Mouse (Mus musculus): ENCODE measurements around the gene Tmem200a. TPM values are rescaled to one million over a fixed set of nuclear protein-coding genes. Genes with fewer than 3 reads are reported as not detected.

Gene Tmem200a
- polyA plus RNA-seq (2012; rRNA removed), result 1.8 and 2.7 TPM in 2 replicates

DNA sequence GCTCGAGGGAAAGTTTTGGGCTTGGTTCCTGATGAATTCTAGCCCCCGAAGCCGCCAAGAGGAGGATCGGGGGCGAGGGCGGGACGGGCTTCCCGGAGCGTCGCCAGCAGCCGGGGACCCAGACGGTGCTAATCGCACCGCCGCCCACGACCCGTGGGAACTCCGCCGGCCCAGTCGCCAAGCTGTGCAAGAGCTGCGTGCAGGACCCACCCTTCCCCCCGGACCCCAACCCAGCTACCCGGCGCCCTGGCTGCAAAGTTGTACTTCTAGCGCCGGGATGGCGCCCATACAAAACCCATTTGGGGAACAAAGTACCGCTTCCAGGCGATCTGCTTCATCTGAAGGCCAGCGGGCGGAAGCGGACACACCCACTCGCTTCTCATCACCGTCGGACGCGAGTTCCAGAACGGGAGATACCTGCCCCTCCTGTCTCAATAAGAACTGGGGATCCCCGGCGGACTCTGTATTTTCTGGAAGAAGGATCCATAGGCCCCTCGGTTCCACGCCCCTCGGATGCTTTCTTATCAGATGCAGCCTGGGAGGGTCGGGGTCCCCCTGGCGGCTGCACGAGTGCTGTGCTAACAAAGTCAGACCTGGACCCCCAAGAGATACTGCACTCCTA is at the start of gene Tmem200a:
TSS of gene Tmem200a (minus strand) at position 532 of the 622 bp plus-strand sequence.
- Histone ChIP-seq H3K27ac (ENCODE audit: insufficient read depth, low read length) (no peak within 1 kb of the TSS), H3K4me3 (replicated peaks; ENCODE audit: insufficient read depth, low read depth, low read length) (peak within 1 kb of the TSS; percentile 33), H3K27me3 (ENCODE audit: control insufficient read depth, insufficient read depth, low read length) (peaks cover 2% of the 10 kb centered on the region; the same call in 1 of the 2 replicates), H3K4me1 (ENCODE audit: control insufficient read depth, insufficient read depth, low read length) (no peaks in the 10 kb centered on the region)
- 1% methylated on average over 46 of the region's 46 CpGs for WGBS
- peak; percentile 19 to 23 for DNase-seq
- no peak for TF ChIP-seq CTCF (IDR thresholded peaks at IDR 0.05; ENCODE audit: borderline replicate concordance, insufficient read depth, low read depth, low read length)
- TF ChIP-seq POLR2A (IDR thresholded peaks at IDR 0.05; ENCODE audit: borderline replicate concordance, insufficient read depth, low read length), result no peak

- no peaks in the 10 kb centered on the region; the same call in 1 of the 2 replicates for H3K27me3 ChIP-seq (ENCODE audit: control insufficient read depth, insufficient read depth, low read length)
- 15% methylated on average over 1 of the region's 1 CpGs for WGBS
- peak in 1 of 2 experiments; percentile 6 for DNase-seq
- no peak overlapping the region for H3K4me3 ChIP-seq (replicated peaks; ENCODE audit: insufficient read depth, low read depth, low read length)
- TF ChIP-seq POLR2A (IDR thresholded peaks at IDR 0.05; ENCODE audit: borderline replicate concordance, insufficient read depth, low read length), result no peak
- no peak for TF ChIP-seq CTCF (IDR thresholded peaks at IDR 0.05; ENCODE audit: borderline replicate concordance, insufficient read depth, low read depth, low read length)
- no peak overlapping the region for H3K27ac ChIP-seq (ENCODE audit: insufficient read depth, low read length)
- H3K4me1 ChIP-seq (ENCODE audit: control insufficient read depth, insufficient read depth, low read length), result no peaks in the 10 kb centered on the region
Measured at GRCm38 (mm10) chr10:26119822-26120183, 41.0 kb upstream of the Tmem200a start.

DNA sequence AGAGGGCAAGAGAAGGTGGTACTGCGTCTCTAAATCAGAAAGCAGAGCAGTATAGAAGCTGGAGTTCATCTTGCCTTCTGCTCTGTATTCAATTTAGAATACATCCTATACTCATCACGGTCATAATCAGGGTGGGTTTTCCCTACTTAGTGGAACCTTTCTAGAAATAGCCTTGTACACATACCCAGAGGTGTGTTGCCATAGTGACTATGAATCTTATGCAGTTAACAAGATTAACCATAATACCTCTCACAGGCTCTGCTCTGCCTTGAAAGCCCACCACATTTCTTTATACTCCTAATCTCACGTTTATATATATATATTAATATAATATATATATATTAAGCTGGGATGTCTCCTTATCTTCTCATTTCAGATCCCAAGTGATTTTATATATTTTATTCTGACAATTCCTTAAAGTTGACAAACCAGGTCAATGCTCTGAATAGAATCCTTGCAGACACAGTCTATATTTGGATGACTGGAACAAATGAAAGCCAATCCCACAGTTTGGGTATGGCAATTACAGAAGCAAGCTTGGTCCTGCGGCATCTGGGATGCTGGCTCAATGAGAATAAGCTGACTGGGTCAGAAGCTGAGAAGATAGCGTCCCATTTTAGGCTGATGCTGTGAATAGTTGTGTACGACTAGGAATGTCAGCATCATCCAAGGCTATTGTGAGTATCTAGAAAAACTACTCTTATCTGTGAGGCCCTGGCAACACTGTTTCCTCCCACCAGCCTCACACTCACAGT is 40.4 kb upstream of the Tmem200a start:
- Histone ChIP-seq H3K27me3 (ENCODE audit: control insufficient read depth, insufficient read depth, low read length) (no peaks in the 10 kb centered on the region; the same call in 1 of the 2 replicates), H3K4me3 (replicated peaks; ENCODE audit: insufficient read depth, low read depth, low read length) (no peak overlapping the region), H3K27ac (ENCODE audit: insufficient read depth, low read length) (no peak overlapping the region), H3K4me1 (ENCODE audit: control insufficient read depth, insufficient read depth, low read length) (no peaks in the 10 kb centered on the region)
- no peak for DNase-seq
- WGBS, result 51% methylated on average over 6 of the region's 6 CpGs
- no peak for TF ChIP-seq CTCF (IDR thresholded peaks at IDR 0.05; ENCODE audit: borderline replicate concordance, insufficient read depth, low read depth, low read length)
- TF ChIP-seq POLR2A (IDR thresholded peaks at IDR 0.05; ENCODE audit: borderline replicate concordance, insufficient read depth, low read length), result no peak

DNA sequence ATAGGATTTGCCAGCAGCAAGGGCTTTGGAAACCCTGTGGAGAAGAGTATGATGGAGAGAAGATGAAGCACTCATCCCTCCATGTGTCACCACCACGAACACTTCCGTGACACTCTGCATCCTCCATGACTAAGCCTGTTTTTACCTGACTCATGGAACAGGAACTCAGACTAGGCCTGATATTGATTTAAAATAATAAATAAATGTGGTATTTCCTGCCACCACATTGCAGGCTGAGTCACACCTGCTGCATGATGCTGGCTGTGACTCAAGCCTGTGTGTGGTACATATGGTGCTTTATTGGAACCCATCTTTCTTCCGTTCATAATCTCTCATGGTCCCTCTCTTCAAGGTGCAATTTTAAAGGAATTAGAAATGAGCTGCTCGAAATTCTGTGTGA is 35.6 kb upstream of the Tmem200a start:
- no peak for DNase-seq

DNA sequence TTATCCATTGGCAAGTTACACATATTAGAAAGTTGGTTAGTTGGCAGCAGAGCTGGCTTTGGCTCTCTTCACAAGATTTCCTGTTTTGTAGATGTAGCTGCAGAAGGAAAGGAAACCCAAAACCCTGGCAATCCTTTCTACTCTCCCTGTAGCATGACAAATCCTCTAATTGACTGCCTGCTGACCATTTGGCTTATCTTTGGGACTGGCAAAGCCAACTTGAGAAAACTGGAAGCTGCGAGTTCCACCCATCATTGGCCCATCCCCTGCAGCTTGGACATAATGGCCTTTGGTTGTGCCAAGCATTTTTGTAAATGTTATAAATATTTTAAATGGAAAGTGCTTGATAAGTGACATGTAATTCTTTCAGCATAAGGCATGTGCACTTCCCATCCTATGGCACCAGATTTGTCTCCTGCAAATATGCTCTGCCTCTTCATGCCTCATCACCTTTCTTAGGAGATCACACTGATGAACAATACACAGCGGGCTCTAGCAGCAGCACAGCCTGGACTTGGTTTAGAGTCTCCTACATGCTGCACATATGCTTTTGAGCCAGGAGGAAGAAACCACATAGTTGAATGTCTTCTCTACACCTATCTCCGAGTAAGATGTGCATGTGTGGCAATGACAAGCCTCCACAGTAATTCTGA is 24.6 kb upstream of the Tmem200a start:
- no peak overlapping the region for H3K4me3 ChIP-seq (replicated peaks; ENCODE audit: insufficient read depth, low read depth, low read length)
- DNase-seq, result peak in 1 of 2 experiments; percentile 10
- no peaks in the 10 kb centered on the region; the same call in 1 of the 2 replicates for H3K27me3 ChIP-seq (ENCODE audit: control insufficient read depth, insufficient read depth, low read length)
- no peak for TF ChIP-seq POLR2A (IDR thresholded peaks at IDR 0.05; ENCODE audit: borderline replicate concordance, insufficient read depth, low read length)
- no peak for TF ChIP-seq CTCF (IDR thresholded peaks at IDR 0.05; ENCODE audit: borderline replicate concordance, insufficient read depth, low read depth, low read length)
- no peak overlapping the region for H3K27ac ChIP-seq (ENCODE audit: insufficient read depth, low read length)
- H3K4me1 ChIP-seq (ENCODE audit: control insufficient read depth, insufficient read depth, low read length), result no peaks in the 10 kb centered on the region
- WGBS, result 9% methylated on average over 3 of the region's 3 CpGs

More for the DNA sequence above, 35.6 kb upstream of the Tmem200a start:
- no peaks in the 10 kb centered on the region; the same call in 1 of the 2 replicates for H3K27me3 ChIP-seq (ENCODE audit: control insufficient read depth, insufficient read depth, low read length)
- no peak overlapping the region for H3K27ac ChIP-seq (ENCODE audit: insufficient read depth, low read length)
- WGBS, result 18% methylated on average over 4 of the region's 4 CpGs
- H3K4me3 ChIP-seq (replicated peaks; ENCODE audit: insufficient read depth, low read depth, low read length), result no peak overlapping the region
- TF ChIP-seq CTCF (IDR thresholded peaks at IDR 0.05; ENCODE audit: borderline replicate concordance, insufficient read depth, low read depth, low read length), result no peak
- TF ChIP-seq POLR2A (IDR thresholded peaks at IDR 0.05; ENCODE audit: borderline replicate concordance, insufficient read depth, low read length), result no peak
- no peaks in the 10 kb centered on the region for H3K4me1 ChIP-seq (ENCODE audit: control insufficient read depth, insufficient read depth, low read length)

DNA sequence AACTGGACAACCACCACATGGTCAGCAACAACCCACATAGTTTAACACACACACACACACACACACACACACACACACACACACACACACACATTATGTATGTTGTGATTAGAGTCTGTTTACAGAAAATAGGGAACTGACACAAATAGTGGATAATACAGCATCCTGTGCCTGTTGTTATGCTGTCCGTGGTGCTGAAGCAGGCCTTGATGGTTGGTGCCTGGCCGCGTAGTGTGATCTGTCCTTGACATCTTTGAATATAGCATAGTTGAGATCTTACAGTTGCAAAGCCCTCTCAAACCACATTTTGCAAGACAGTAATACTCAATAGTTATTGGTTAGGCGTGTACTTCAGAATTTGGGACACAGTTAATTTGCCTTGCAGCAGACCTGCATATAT is 3.2 kb upstream of the Tmem200a start:
- Histone ChIP-seq H3K4me3 (replicated peaks; ENCODE audit: insufficient read depth, low read depth, low read length) (no peak overlapping the region), H3K27me3 (ENCODE audit: control insufficient read depth, insufficient read depth, low read length) (peaks cover 2% of the 10 kb centered on the region; the same call in 1 of the 2 replicates), H3K27ac (ENCODE audit: insufficient read depth, low read length) (no peak overlapping the region), H3K4me1 (ENCODE audit: control insufficient read depth, insufficient read depth, low read length) (no peaks in the 10 kb centered on the region)
- DNase-seq, result no peak
- TF ChIP-seq CTCF (IDR thresholded peaks at IDR 0.05; ENCODE audit: borderline replicate concordance, insufficient read depth, low read depth, low read length) (no peak), POLR2A (IDR thresholded peaks at IDR 0.05; ENCODE audit: borderline replicate concordance, insufficient read depth, low read length) (no peak)
- 81% methylated on average over 4 of the region's 4 CpGs for WGBS

DNA sequence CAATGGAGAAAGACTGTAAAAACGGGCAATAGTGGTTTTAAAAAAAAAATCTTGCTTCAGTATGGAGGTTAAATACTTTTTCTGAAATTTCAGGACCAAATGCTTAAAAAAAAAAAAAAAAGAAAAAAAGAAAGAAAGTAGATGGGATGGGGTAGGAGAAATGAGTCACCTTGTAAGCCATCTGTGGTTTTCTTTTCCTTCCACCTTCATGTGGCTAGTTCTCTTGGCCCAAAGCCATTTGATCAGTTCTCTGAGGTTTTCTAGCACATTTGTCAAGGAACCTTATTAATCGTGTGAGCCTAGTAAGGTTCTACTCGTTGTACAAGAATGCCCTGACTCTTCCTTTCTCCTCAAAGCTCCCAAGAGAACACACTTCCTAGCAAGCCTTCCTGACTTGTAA is 826 bp upstream of the Tmem200a start:
- H3K4me1 ChIP-seq (ENCODE audit: control insufficient read depth, insufficient read depth, low read length), result no peaks in the 10 kb centered on the region
- H3K4me3 ChIP-seq (replicated peaks; ENCODE audit: insufficient read depth, low read depth, low read length), result no peak overlapping the region
- no peak for DNase-seq
- no peak overlapping the region for H3K27ac ChIP-seq (ENCODE audit: insufficient read depth, low read length)
- peaks cover 2% of the 10 kb centered on the region; the same call in 1 of the 2 replicates for H3K27me3 ChIP-seq (ENCODE audit: control insufficient read depth, insufficient read depth, low read length)
- no peak for TF ChIP-seq POLR2A (IDR thresholded peaks at IDR 0.05; ENCODE audit: borderline replicate concordance, insufficient read depth, low read length)
- no peak for TF ChIP-seq CTCF (IDR thresholded peaks at IDR 0.05; ENCODE audit: borderline replicate concordance, insufficient read depth, low read depth, low read length)
- WGBS, result 74% methylated on average over 3 of the region's 3 CpGs
